ENCODE assay signal across 9 mouse cellular contexts in the genomic region with DNA sequence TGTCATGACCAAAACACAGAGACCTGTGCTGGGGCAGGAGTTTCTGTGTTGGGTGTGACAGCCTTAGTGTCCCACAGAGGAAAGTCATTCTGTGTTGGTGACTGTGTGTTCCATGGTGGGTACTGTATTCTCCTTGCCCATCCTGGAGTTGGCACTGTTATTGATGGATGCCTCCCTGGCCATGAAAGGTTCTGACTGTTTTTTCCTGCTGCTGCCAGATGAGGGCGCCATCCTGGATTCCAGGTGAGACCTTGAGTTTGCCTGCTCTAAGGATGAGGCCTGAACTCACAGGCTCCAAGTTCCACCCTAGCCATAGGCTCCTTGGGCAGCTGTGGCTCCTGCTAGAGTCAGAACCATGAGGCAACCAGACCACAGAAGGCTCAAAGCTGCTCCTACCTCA. TPM values are rescaled to one million over a fixed set of nuclear protein-coding genes. Genes with fewer than 3 reads are reported as not detected.
DNase-seq lines count a peak whose midpoint lies in the region; ATAC-seq and TF ChIP-seq lines count a peak whose summit lies in the region.
"Had no signal": no experiment of that assay in that cellular context is flagged by ENCODE, and none has a peak within 500 bp of the region (broad histone marks: within the 10 kb centered on the region; RNA-seq: fewer than 3 reads in every experiment).

No protein-coding gene starts in this region.

- ATAC-seq in heart, embryonic 11.5 days (replicated peaks; ENCODE audit: insufficient number of reproducible peaks, low FRiP score, low TSS enrichment): no peak
- ATAC-seq: forebrain, embryonic 16.5 days had no signal

- peaks cover 5% of the 10 kb centered on the region; the same call in 1 of the 2 replicates for H3K36me3 ChIP-seq in heart, embryonic 11.5 days (ENCODE audit: control insufficient read depth, insufficient read depth, low read length)
- peaks cover 72% of the 10 kb centered on the region for H3K36me3 ChIP-seq in embryonic facial prominence, embryonic 10.5 days (replicated peaks)

- peak; percentile 44; the same call in 1 of the 2 replicates for TF ChIP-seq CTCF in brain, embryonic 14.5 days (IDR thresholded peaks at IDR 0.05; ENCODE audit: borderline replicate concordance, extremely low read depth, insufficient read depth, insufficient read length)

- H3K9me3 ChIP-seq in heart, embryonic 11.5 days (replicated peaks; ENCODE audit: control insufficient read depth, low read length): no peaks in the 10 kb centered on the region
- no peaks in the 10 kb centered on the region for H3K9me3 ChIP-seq in embryonic facial prominence, embryonic 10.5 days
- H3K9me3 ChIP-seq: limb, embryonic 15.5 days had no signal

- peak; percentile 32 for DNase-seq in heart, postnatal 4 days
- peak; percentile 8 for DNase-seq in thymus, postnatal 0 days (ENCODE audit: low spot score)
- no peak for DNase-seq in thymus, adult 18-20 months
- no peak for DNase-seq in brain, embryonic 14.5 days (ENCODE audit: low read depth)
- DNase-seq in embryonic facial prominence, embryonic 10.5 days (ENCODE audit: low spot score): no peak
- no peak for DNase-seq in retina, postnatal 1 day

- no peak overlapping the region for H3K9ac ChIP-seq in heart, embryonic 11.5 days (ENCODE audit: low read depth, low read length)
- H3K9ac ChIP-seq: limb, embryonic 15.5 days had no signal

- H3K27me3 ChIP-seq in heart, embryonic 11.5 days (ENCODE audit: control insufficient read depth, insufficient read depth, low read length): no peaks in the 10 kb centered on the region
- H3K27me3 ChIP-seq in embryonic facial prominence, embryonic 10.5 days (replicated peaks; ENCODE audit: low read depth, poor library complexity, severe bottlenecking): no peaks in the 10 kb centered on the region
- H3K27me3 ChIP-seq: limb, embryonic 15.5 days had no signal

- H3K4me1 ChIP-seq in heart, embryonic 11.5 days (ENCODE audit: control insufficient read depth, insufficient read depth, low read length): peaks cover 23% of the 10 kb centered on the region
- no peaks in the 10 kb centered on the region for H3K4me1 ChIP-seq in embryonic facial prominence, embryonic 10.5 days
- H3K4me1 ChIP-seq: limb, embryonic 15.5 days had no signal

- no peak overlapping the region for H3K4me3 ChIP-seq in heart, embryonic 11.5 days (ENCODE audit: low read depth, low read length)
- no peak overlapping the region for H3K4me3 ChIP-seq in embryonic facial prominence, embryonic 10.5 days
- H3K4me3 ChIP-seq: limb, embryonic 15.5 days had no signal

- 26% methylated on average over 1 of the region's 1 CpGs for WGBS in heart, embryonic 11.5 days (ENCODE audit: insufficient replicate concordance)
- WGBS in embryonic facial prominence, embryonic 10.5 days: 33% methylated on average over 1 of the region's 1 CpGs

- TF ChIP-seq POLR2A in brain, embryonic 14.5 days (IDR thresholded peaks at IDR 0.05; ENCODE audit: borderline replicate concordance, extremely low read depth, insufficient read depth, insufficient read length, poor library complexity, severe bottlenecking): no peak

- H3K4me2 ChIP-seq in heart, embryonic 11.5 days: no peak overlapping the region
- H3K4me2 ChIP-seq: limb, embryonic 15.5 days had no signal

- no peak overlapping the region for H3K27ac ChIP-seq in heart, embryonic 11.5 days (ENCODE audit: low read depth, low read length)
- H3K27ac ChIP-seq in embryonic facial prominence, embryonic 10.5 days (replicated peaks): no peak overlapping the region
- H3K27ac ChIP-seq: limb, embryonic 15.5 days had no signal

RNA-seq across cellular contexts. Expression of gene Prmt7, which starts 47.4 kb away (rescaled TPM):
- total RNA-seq in heart, postnatal 4 days (2021): 10 to 100 TPM; 24.1 to 25.5 TPM
- polyA plus RNA-seq in heart, embryonic 11.5 days (2014; fragmentation: Nextera tagmentation; extraction: Ambion mirVana): 40.1 and 41.8 TPM in 2 replicates
- 42.8 and 44.5 TPM in 2 replicates for polyA plus RNA-seq in thymus, postnatal 0 days (2015; fragmentation: Nextera tagmentation; extraction: Ambion mirVana)
- polyA plus RNA-seq in brain, embryonic 14.5 days (2012; rRNA removed): 44.9 and 47.7 TPM in 2 replicates
- 75.8 and 80.6 TPM in 2 replicates for polyA plus RNA-seq in embryonic facial prominence, embryonic 10.5 days (2016; fragmentation: Nextera tagmentation; extraction: Ambion mirVana)

RNA-seq across cellular contexts. Expression of gene Slc7a6os, which starts 47.4 kb away (rescaled TPM):
- 10 to 100 TPM; 17.0 to 17.1 TPM for total RNA-seq in heart, postnatal 4 days (2021)
- 27.2 and 31.7 TPM in 2 replicates for polyA plus RNA-seq in heart, embryonic 11.5 days (2014; fragmentation: Nextera tagmentation; extraction: Ambion mirVana)
- polyA plus RNA-seq in thymus, postnatal 0 days (2015; fragmentation: Nextera tagmentation; extraction: Ambion mirVana): 42.9 and 47.5 TPM in 2 replicates
- polyA plus RNA-seq in brain, embryonic 14.5 days (2012; rRNA removed): 42.0 and 45.3 TPM in 2 replicates
- polyA plus RNA-seq in embryonic facial prominence, embryonic 10.5 days (2016; fragmentation: Nextera tagmentation; extraction: Ambion mirVana): 37.5 and 39.7 TPM in 2 replicates

Comparison
In these comparisons a context has a peak if more than half of its experiments do, and no peak if none do; other contexts are left out.
1. DNase-seq: peak in heart, postnatal 4 days (single experiment) and thymus, postnatal 0 days (single experiment); none in thymus, adult 18-20 months (0 of 2), brain, embryonic 14.5 days (single experiment), embryonic facial prominence, embryonic 10.5 days (single experiment) and retina, postnatal 1 day (single experiment).